Mouse (Mus musculus) gastrocnemius, adult 2 months (tissue): ENCODE data around the gene Prpf38b. TPM values are rescaled to one million over a fixed set of nuclear protein-coding genes. Genes with fewer than 3 reads are reported as not detected.

ENCODE experiments used
- DNase-seq: peaks from one replicate; pipeline ENCODE4 v3.0.0; 2022
- H3K27ac ChIP-seq: fragments of 200-600 bp; 2 replicates; pipeline ENCODE4 v1.8.1; 2022; ENCODE audit warnings: mild to moderate bottlenecking
- H3K4me3 ChIP-seq: fragments of 200-600 bp; 2 replicates; pipeline ENCODE4 v1.8.1; 2022; ENCODE audit warnings: mild to moderate bottlenecking, moderate library complexity
- CTCF ChIP-seq: fragments of 200-600 bp; IDR thresholded peaks from 2 replicates; pipeline ENCODE4 v1.8.1; 2022; ENCODE audit warnings: antibody characterized with exemption, mild to moderate bottlenecking, moderate library complexity
- intact Hi-C: fragments of 180-260 bp; cut with DNase I; formaldehyde crosslinking; loops from one replicate; pipeline ENCODE4 v1.15.1; 2025
- total RNA-seq, 2 experiments: library from RNA; stranded (reverse); gene quantifications; 2 replicates each; pipeline ENCODE4 v1.2.3; 2021

The Prpf38b gene
- total RNA-seq, 2 experiments from 2014 or later: 17.6 to 18.7 TPM

DNA sequence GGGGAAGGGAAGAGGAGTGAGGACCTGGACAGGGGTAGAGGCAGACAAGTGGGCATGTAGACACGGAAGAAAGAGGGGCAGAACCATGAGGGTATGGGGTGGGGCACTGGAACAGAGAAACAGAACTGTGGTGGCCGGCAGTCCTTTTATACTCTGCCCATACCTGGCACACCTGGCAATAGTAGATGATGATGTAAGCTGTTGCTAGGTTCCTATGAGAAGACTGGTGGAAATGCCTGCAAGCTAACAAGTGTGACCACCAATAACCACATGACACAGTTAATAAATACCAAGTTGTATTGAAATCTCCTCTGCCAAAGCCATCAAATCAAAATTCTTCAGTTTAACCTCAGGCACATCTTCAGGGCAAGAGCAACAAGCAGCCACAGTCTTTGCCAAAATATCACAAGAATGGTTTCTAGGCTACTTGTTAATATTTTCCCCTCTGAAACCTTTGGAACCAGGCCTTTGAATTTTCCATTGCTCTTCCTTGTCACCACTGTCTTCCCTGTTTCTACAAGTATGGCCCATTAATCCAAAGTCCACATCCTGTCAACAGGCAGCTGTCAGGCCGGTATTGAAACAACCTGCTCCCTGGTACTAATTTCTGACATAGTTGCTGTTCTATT lies 9.0 kb upstream of the Prpf38b start:
- TF ChIP-seq CTCF: no peak
- H3K4me3 ChIP-seq: no peak overlapping the region
- intact Hi-C loops: no loop called here
- H3K27ac ChIP-seq: no peak overlapping the region
- no peak for DNase-seq

DNA sequence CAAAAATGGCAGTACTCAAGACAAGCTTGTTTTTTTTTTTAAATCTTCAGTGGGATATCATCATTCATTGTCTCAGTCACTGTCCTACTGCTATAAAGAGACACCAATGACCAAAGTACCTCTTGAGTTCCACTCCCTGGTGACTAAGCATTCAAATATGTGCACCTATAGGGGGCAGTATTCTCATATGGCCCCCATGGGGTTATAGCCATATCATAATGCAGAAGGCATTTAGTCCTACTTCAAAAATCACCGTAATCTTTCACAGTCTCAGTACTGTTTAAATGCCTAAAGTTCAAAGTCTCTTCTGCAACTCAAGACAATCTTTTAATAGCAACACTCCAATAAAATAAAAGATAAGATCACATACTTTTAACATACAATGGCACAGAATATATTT lies 7.3 kb upstream of the Prpf38b start:
- intact Hi-C loops: loop anchor here (10.0 kb wide), 1 partner anchor 146 kb away; no protein-coding TSS in a partner anchor

DNA sequence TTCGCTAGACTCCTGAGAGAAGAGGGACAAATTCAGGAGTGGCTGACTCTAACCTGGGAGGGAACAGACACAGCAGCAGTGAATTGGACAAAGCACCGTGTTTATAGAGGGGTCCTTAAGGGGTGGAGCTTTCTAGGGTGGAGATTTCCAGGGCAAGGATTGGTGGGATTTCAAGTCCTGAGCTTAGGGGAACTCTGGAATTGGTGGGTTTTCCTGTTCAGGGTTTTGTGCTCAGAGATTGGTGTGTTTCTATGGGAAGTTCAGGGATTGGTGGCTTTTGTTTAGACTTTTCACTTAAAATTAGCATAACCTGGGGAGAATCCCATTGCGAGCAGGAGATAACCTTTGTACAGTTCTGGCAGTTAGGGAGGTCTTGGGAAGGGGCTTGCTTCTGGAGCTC lies 6.5 kb upstream of the Prpf38b start:
- Histone ChIP-seq H3K27ac (no peak overlapping the region), H3K4me3 (no peak overlapping the region)
- DNase-seq: no peak
- TF ChIP-seq CTCF: no peak
- intact Hi-C loops: loop anchor here (10.0 kb wide), 1 partner anchor 147 kb away; no protein-coding TSS in a partner anchor

More for the DNA sequence above, 7.3 kb upstream of the Prpf38b start:
- Histone ChIP-seq H3K4me3 (no peak overlapping the region), H3K27ac (no peak overlapping the region)
- DNase-seq: no peak
- no peak for TF ChIP-seq CTCF

- intact Hi-C loops: loop anchor here (10.0 kb wide), 1 partner anchor 148 kb away; no protein-coding TSS in a partner anchor
- no peak for DNase-seq
- Histone ChIP-seq H3K27ac (no peak overlapping the region), H3K4me3 (no peak overlapping the region)
- no peak for TF ChIP-seq CTCF
Measured at GRCm38 (mm10) chr3:108916857-108917256, 5.3 kb upstream of the Prpf38b start.

DNA sequence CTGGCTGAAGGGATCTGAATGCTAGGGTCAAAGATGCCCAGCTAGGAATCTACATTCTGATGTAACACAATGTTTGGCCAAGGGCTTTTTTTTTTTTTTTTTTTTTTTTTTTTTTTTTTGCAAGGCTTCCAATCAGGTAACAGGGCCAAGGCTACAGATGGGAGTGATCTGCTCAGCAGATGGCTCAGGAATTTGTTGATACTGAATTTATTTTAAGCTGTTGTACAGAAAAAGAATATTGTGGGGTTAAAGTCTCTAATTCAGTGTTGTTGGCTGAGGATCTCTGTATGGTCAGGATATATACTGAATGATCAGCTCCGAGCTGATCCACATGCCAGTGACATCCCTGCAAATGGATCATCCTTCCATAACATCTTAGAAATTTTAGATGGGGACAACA lies 4.5 kb upstream of the Prpf38b start:
- Histone ChIP-seq H3K27ac (0 out of 2 replicates have a peak overlapping the region, but pooled peaks have one; percentile 28), H3K4me3 (no peak overlapping the region)
- TF ChIP-seq CTCF: no peak
- no peak for DNase-seq
- intact Hi-C loops: loop anchor here (10.0 kb wide), 1 partner anchor 149 kb away; no protein-coding TSS in a partner anchor

GRCm38 (mm10) chr3:108911081-108911547 lies 413 bp downstream of the Prpf38b start:
- intact Hi-C loops: loop anchor here (5.0 to 10.0 kb wide), 3 partner anchors 59 to 1341 kb away; partner anchors contain the start of gene Prmt6
- peak; percentile 41 for TF ChIP-seq CTCF
- DNase-seq: peak; percentile 57
- H3K4me3 ChIP-seq: peak overlapping the region; percentile 87
- peak overlapping the region; percentile 96 for H3K27ac ChIP-seq

DNA sequence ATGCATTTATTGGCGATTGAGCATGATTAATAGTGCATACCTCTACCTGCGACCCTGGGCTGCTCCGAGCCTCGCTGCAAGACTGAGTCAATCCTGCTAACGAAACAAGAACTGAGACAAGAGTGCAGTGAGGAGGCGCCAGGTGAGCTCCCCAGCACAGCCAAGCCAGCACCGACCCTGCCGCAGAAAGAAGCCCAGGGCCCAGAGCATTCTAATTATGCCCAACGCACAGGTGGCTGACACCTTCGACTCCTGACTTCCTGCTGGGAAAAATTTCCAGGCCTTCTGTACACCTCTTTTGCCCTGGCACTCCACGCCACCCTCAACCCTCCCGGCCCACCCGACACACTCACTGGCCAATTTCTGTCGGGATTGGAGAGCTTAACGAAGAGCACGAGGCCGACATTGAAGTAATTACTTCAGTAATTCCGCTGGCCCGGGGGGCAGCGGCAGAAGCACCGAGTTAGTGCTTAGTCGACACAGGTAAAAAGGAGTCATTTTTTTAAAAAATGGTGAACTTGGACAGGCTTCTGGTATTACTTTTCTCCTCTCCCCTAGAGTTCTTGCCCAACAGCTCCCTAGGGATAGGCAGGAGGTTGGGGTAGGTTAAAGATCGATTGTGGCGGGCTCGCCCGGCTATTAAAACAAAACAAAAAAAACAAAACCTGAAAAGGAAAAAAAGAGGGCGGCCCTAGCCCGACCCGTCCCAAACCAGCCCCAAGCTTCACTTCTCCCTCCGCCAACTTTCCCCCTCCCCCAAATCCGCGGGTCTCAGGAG lies 1.0 kb downstream of the Prpf38b start:
- TF ChIP-seq CTCF: no peak
- Histone ChIP-seq H3K27ac (peak overlapping the region; percentile 96), H3K4me3 (peak overlapping the region; percentile 87)
- intact Hi-C loops: loop anchor here (5.0 to 10.0 kb wide), 3 partner anchors 58 to 1342 kb away; partner anchors contain the start of gene Prmt6
- DNase-seq: no peak

DNA sequence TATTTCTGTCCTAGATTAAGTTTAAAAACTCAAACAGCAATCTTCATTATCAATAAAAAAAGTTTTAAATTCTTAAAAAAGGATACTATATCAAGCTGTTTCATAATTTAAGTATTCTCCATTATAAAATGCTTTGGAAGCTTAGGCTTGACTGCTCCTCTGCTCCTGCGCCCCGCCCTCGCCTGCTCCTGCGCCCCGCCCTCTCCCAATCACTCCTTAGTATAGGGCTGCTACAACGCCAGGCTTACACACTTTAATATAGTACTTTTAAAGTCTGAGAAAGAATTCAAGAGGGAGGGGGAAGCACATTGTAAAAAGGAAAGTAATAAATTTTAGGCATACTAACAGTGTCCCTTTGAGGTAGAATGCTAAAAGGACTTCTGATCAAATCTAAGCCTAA lies 8.6 kb downstream of the Prpf38b start:
- intact Hi-C loops: no loop called here
- H3K27ac ChIP-seq: no peak overlapping the region

GRCm38 (mm10) chr3:108902038-108902437 lies 9.5 kb downstream of the Prpf38b start:
- DNase-seq: no peak
- no peak overlapping the region for H3K4me3 ChIP-seq
- intact Hi-C loops: no loop called here
- peak; percentile 50 for TF ChIP-seq CTCF
- no peak overlapping the region for H3K27ac ChIP-seq

More for the DNA sequence above, 8.6 kb downstream of the Prpf38b start:
- no peak for DNase-seq
- TF ChIP-seq CTCF: no peak
- H3K4me3 ChIP-seq: no peak overlapping the region

DNA sequence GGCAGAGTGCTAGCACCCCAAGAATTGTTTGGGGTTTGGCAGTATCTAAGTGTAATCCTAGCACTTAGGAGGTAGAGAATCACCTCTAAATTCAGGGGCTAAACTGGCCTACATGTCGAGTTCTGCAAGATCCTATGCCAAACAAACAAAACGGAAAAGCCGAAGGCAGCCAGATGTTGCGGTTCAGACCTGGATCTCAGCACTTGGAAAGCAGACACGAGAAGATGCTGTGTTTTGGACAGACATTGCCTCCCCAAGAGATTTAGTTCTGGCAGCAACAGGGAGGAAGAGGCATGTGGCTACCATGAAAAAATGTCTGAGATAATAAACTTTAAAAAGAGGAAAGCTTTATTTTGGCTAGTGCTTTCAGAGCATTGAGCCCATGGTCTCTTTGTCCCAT lies 10.8 kb downstream of the Prpf38b start:
- peak overlapping the region; percentile 54 for H3K27ac ChIP-seq
- intact Hi-C loops: no loop called here
- DNase-seq: peak; percentile 30
- no peak overlapping the region for H3K4me3 ChIP-seq
- TF ChIP-seq CTCF: no peak

GRCm38 (mm10) chr3:108900147-108900546 lies 11.4 kb downstream of the Prpf38b start:
- Histone ChIP-seq H3K27ac (peak overlapping the region; percentile 54), H3K4me3 (no peak overlapping the region)
- DNase-seq: no peak
- TF ChIP-seq CTCF: no peak
- intact Hi-C loops: no loop called here

- intact Hi-C loops: no loop called here
- no peak for TF ChIP-seq CTCF
- Histone ChIP-seq H3K4me3 (no peak overlapping the region), H3K27ac (no peak overlapping the region)
- no peak for DNase-seq
Measured at GRCm38 (mm10) chr3:108898640-108899039, 12.9 kb downstream of the Prpf38b start.

- DNase-seq: no peak
- TF ChIP-seq CTCF: no peak
- intact Hi-C loops: no loop called here
- Histone ChIP-seq H3K27ac (no peak overlapping the region), H3K4me3 (no peak overlapping the region)
Measured at GRCm38 (mm10) chr3:108892914-108893313, 18.6 kb downstream of the Prpf38b start.
